Comparison of ENCODE assay signal across 12 mouse cellular contexts in the genomic region with DNA sequence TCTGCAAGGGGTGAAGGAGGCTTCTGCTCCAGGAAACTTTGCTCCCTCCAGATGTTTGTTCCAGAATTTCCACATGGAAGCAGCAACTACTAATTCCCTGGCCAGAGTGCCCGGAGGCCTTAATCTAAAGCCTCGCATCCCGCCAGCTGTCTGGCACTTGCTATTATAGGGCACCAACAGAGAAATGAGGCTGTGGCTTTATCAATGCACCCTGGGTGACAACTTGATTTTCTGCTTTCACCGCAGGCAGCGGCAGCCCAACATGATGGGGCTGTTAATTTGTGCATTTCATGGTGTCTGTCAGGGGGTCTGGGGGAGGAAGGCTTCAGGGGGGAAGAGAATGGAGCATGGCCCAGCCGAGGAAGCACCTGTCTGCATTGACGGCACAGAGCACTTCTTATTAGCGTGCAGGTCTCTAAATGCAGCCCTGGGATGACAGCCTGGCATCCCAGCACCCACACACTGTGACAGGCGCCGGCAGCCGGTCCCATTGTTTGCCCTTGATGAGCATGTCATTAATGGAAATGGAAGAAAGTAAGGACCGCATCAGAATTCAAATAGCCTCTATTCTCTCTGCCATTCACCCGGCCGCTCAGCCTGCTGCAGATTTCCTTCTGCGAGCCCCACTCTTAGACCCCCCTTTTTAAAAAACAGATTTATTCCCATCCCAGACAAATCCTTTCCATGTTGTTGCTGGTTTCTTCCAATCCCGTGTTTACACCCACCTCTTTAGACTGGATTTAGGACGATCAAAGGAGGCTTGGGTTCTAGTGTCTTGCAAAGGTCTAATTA.
DNase-seq lines count a peak whose midpoint lies in the region; ATAC-seq lines count a peak whose summit lies in the region.
"Had no signal": no experiment of that assay in that cellular context is flagged by ENCODE, and none has a peak within 500 bp of the region (broad histone marks: within the 10 kb centered on the region; RNA-seq: fewer than 3 reads in every experiment).

No protein-coding gene starts in this region.

- no peaks in the 10 kb centered on the region for H3K36me3 ChIP-seq in forebrain, embryonic 15.5 days
- H3K36me3 ChIP-seq in midbrain, embryonic 11.5 days (ENCODE audit: control insufficient read depth, insufficient read depth, low read length), result no peaks in the 10 kb centered on the region
- H3K36me3 ChIP-seq: kidney, embryonic 15.5 days; liver, embryonic 15.5 days had no signal

- no peak overlapping the region for H3K4me3 ChIP-seq in forebrain, embryonic 15.5 days
- no peak overlapping the region for H3K4me3 ChIP-seq in midbrain, embryonic 11.5 days (ENCODE audit: low read depth, low read length)
- H3K4me3 ChIP-seq: kidney, embryonic 15.5 days; liver, embryonic 15.5 days had no signal

- 3% methylated on average over 17 of the region's 17 CpGs for WGBS in forebrain, embryonic 15.5 days
- 5% methylated on average over 17 of the region's 17 CpGs for WGBS in midbrain, embryonic 11.5 days

- ATAC-seq in forebrain, embryonic 15.5 days (replicated peaks), result peak; percentile 92
- peak; percentile 90 for ATAC-seq in midbrain, embryonic 11.5 days (ENCODE audit: low FRiP score)

- intact Hi-C loops in left cerebral cortex, postnatal 4 days (cut with DNase I), result no loop called here
- intact Hi-C loops in left cerebral cortex, postnatal 25 days (cut with DNase I), result no loop called here

- no peaks in the 10 kb centered on the region for H3K9me3 ChIP-seq in forebrain, embryonic 15.5 days
- H3K9me3 ChIP-seq in midbrain, embryonic 11.5 days (ENCODE audit: control insufficient read depth, low read length), result no peaks in the 10 kb centered on the region
- H3K9me3 ChIP-seq: kidney, embryonic 15.5 days; liver, embryonic 15.5 days had no signal

- peak; percentile 17 for DNase-seq in left cerebral cortex, postnatal 4 days
- DNase-seq in left cerebral cortex, postnatal 25 days (ENCODE audit: low spot score in 2 of 2), result no peak
- DNase-seq in midbrain, embryonic 11.5 days (ENCODE audit: low spot score, missing footprints), result peak; percentile 95
- peak; percentile 46 for DNase-seq in retina, embryonic 14.5 days (ENCODE audit: low spot score)
- DNase-seq in c-Kit-positive CD71-positive TER-119-positive erythroid progenitor cells, embryonic 14.5 days (ENCODE audit: low spot score), result no peak
- DNase-seq in kidney, postnatal 25 days, result no peak
- no peak for DNase-seq in liver
- DNase-seq: adrenal gland, postnatal 25 days; B cell, adult 2 months had no signal

- no peak overlapping the region for H3K9ac ChIP-seq in forebrain, embryonic 15.5 days (replicated peaks)
- no peak overlapping the region for H3K9ac ChIP-seq in midbrain, embryonic 11.5 days (ENCODE audit: low read length)
- H3K9ac ChIP-seq: kidney, embryonic 15.5 days; liver, embryonic 15.5 days had no signal

- peaks cover 27% of the 10 kb centered on the region for H3K4me1 ChIP-seq in forebrain, embryonic 15.5 days
- peaks cover 24% of the 10 kb centered on the region for H3K4me1 ChIP-seq in midbrain, embryonic 11.5 days (ENCODE audit: control insufficient read depth, insufficient read depth, low read length)
- H3K4me1 ChIP-seq: liver, embryonic 15.5 days had no signal

- peak overlapping the region; percentile 31 for H3K4me2 ChIP-seq in forebrain, embryonic 15.5 days (replicated peaks)
- peak overlapping the region; percentile 23 for H3K4me2 ChIP-seq in midbrain, embryonic 11.5 days
- H3K4me2 ChIP-seq: liver, embryonic 15.5 days had no signal

- peak overlapping the region; percentile 82 for H3K27ac ChIP-seq in forebrain, embryonic 15.5 days (replicated peaks)
- no peak overlapping the region for H3K27ac ChIP-seq in midbrain, embryonic 11.5 days (ENCODE audit: low read depth, low read length)
- H3K27ac ChIP-seq: kidney, embryonic 15.5 days; liver, embryonic 15.5 days had no signal

- H3K27me3 ChIP-seq in forebrain, embryonic 15.5 days, result no peaks in the 10 kb centered on the region
- H3K27me3 ChIP-seq in midbrain, embryonic 11.5 days (ENCODE audit: control insufficient read depth, insufficient read depth, low read length), result peaks cover 49% of the 10 kb centered on the region
- H3K27me3 ChIP-seq: liver, embryonic 15.5 days had no signal

Comparison
In these comparisons a context has a peak if more than half of its experiments do, and no peak if none do; other contexts are left out.
1. DNase-seq: peak in left cerebral cortex, postnatal 4 days (single experiment), midbrain, embryonic 11.5 days (single experiment) and retina, embryonic 14.5 days (single experiment); none in left cerebral cortex, postnatal 25 days (0 of 2), c-Kit-positive CD71-positive TER-119-positive erythroid progenitor cells, embryonic 14.5 days (single experiment), kidney, postnatal 25 days (0 of 2) and liver (single experiment).